Mouse (Mus musculus) myocyte (in vitro differentiated cells): ENCODE results near the gene Pcdh7. TPM values are rescaled to one million over a fixed set of nuclear protein-coding genes. Genes with fewer than 3 reads are reported as not detected.

Experiments
- H3K27me3 ChIP-seq: one replicate; pipeline ENCODE4 v1.6.1; 2011; ENCODE audit not compliant: control insufficient read depth, insufficient read depth, insufficient read length
- H3K36me3 ChIP-seq: one replicate; pipeline ENCODE4 v1.6.1; 2011; ENCODE audit not compliant: control insufficient read depth, insufficient read depth
- H3K4me2 ChIP-seq: one replicate; pipeline ENCODE4 v1.6.1; 2011; ENCODE audit warnings: low read depth, control low read depth
- H3K4me3 ChIP-seq: one replicate; pipeline ENCODE4 v1.5.1; 2011; ENCODE audit warnings: mild to moderate bottlenecking, control low read depth, moderate library complexity
- H3K79me2 ChIP-seq: one replicate; pipeline ENCODE4 v1.6.1; 2011; ENCODE audit not compliant: control insufficient read depth, insufficient read depth
- H3ac ChIP-seq: one replicate; pipeline ENCODE4 v1.6.1; 2011; ENCODE audit not compliant: control insufficient read depth, insufficient read length
- CEBPB ChIP-seq: IDR thresholded peaks from 2 replicates; pipeline ENCODE4 v1.6.1; 2011; ENCODE audit warnings: mild to moderate bottlenecking, moderate library complexity; ENCODE audit not compliant: poor library complexity, insufficient read depth, severe bottlenecking
- E2F4 ChIP-seq: IDR thresholded peaks from one replicate; pipeline ENCODE4 v1.6.1; 2011; ENCODE audit warnings: mild to moderate bottlenecking, control low read depth, moderate library complexity; ENCODE audit not compliant: insufficient read depth
- MAX ChIP-seq: IDR thresholded peaks from one replicate; pipeline ENCODE4 v1.6.1; 2011; ENCODE audit warnings: low read depth, mild to moderate bottlenecking, control low read depth
- MYOD1 ChIP-seq, 3 experiments: IDR thresholded peaks; one replicate each; pipeline ENCODE4 v1.6.1; 2011; ENCODE audit warnings: control low read depth in 2 of 3, low read depth in 2 of 3, mild to moderate bottlenecking in 2 of 3, moderate library complexity in 1 of 3; ENCODE audit not compliant: insufficient read length in 2 of 3, control insufficient read depth in 1 of 3
- MYOG ChIP-seq, 3 experiments: IDR thresholded peaks; one replicate each; pipeline ENCODE4 v1.6.1; 2011; ENCODE audit warnings: control low read depth in 2 of 3, low read depth in 2 of 3, mild to moderate bottlenecking in 2 of 3; ENCODE audit not compliant: insufficient read length in 2 of 3, control insufficient read depth in 1 of 3, insufficient read depth in 1 of 3
- POLR2A ChIP-seq: IDR thresholded peaks from one replicate; pipeline ENCODE4 v1.6.1; 2011; ENCODE audit warnings: low read depth, mild to moderate bottlenecking, control low read depth, moderate library complexity; ENCODE audit not compliant: insufficient read length
- POLR2AphosphoS2 ChIP-seq: IDR thresholded peaks from one replicate; pipeline ENCODE4 v1.6.1; 2011; ENCODE audit warnings: low read depth, control low read depth; ENCODE audit not compliant: insufficient read length
- REST ChIP-seq: IDR thresholded peaks from one replicate; pipeline ENCODE4 v1.6.1; 2011; ENCODE audit warnings: mild to moderate bottlenecking, control low read depth, moderate library complexity; ENCODE audit not compliant: insufficient read depth, insufficient read length
- SRF ChIP-seq: IDR thresholded peaks from one replicate; pipeline ENCODE4 v1.6.1; 2011; ENCODE audit warnings: low read depth; ENCODE audit not compliant: control insufficient read depth, insufficient read length
- TCF12 ChIP-seq: IDR thresholded peaks from one replicate; pipeline ENCODE4 v1.6.1; 2011; ENCODE audit warnings: mild to moderate bottlenecking, control low read depth; ENCODE audit not compliant: poor library complexity, insufficient read depth, severe bottlenecking
- TCF3 ChIP-seq: IDR thresholded peaks from one replicate; pipeline ENCODE4 v1.6.1; 2011; ENCODE audit warnings: low read depth, control low read depth; ENCODE audit not compliant: insufficient read length
- USF1 ChIP-seq: IDR thresholded peaks from one replicate; pipeline ENCODE4 v1.6.1; 2011; ENCODE audit warnings: low read depth, mild to moderate bottlenecking, control low read depth, moderate library complexity
- polyA plus RNA-seq: library from polyadenylated mRNA; unstranded; fragments of >200 nt; fragmentation: generic; extraction: Trizol; gene quantifications from one replicate; pipeline ENCODE4 v1.2.1, GENCODE M21; 2012; ENCODE audit warnings: missing spikeins

Pcdh7 gene
- polyA plus RNA-seq, 1 experiment: 16.0 TPM

- Histone ChIP-seq H3ac (no peak overlapping the region), H3K79me2 (peaks cover 6% of the 10 kb centered on the region), H3K4me3 (no peak overlapping the region), H3K36me3 (no peaks in the 10 kb centered on the region), H3K27me3 (no peaks in the 10 kb centered on the region), H3K4me2 (peak overlapping the region; percentile 31)
- TF ChIP-seq TCF3 (no peak), MYOD1 (IDR thresholded peaks at IDR 0.05; ENCODE audit: control insufficient read depth in 1 of 3, insufficient read length in 2 of 3, low read depth in 2 of 3) (no peak), USF1 (no peak), TCF12 (no peak), E2F4 (no peak), CEBPB (no peak)
Observed at GRCm38 (mm10) chr5:57765356-57765755, 47.6 kb downstream of the Pcdh7 start.

- Histone ChIP-seq H3K36me3 (no peaks in the 10 kb centered on the region), H3K4me2 (no peak overlapping the region), H3K27me3 (no peaks in the 10 kb centered on the region), H3K79me2 (peaks cover 5% of the 10 kb centered on the region), H3K4me3 (no peak overlapping the region), H3ac (no peak overlapping the region)
- TF ChIP-seq SRF (no peak), REST (no peak), TCF3 (no peak), TCF12 (no peak), MYOG (IDR thresholded peaks at IDR 0.05; ENCODE audit: control insufficient read depth in 1 of 3, insufficient read depth in 1 of 3, insufficient read length in 2 of 3, low read depth in 2 of 3) (no peak), MAX (no peak), USF1 (no peak)
Observed at GRCm38 (mm10) chr5:57767346-57767745, 49.6 kb downstream of the Pcdh7 start.

- Histone ChIP-seq H3K4me2 (peak overlapping the region; percentile 57), H3K36me3 (no peaks in the 10 kb centered on the region), H3K4me3 (no peak overlapping the region), H3K79me2 (no peaks in the 10 kb centered on the region), H3ac (no peak overlapping the region), H3K27me3 (no peaks in the 10 kb centered on the region)
- TF ChIP-seq POLR2AphosphoS2: no peak
- TF ChIP-seq MYOD1 (IDR thresholded peaks at IDR 0.05; ENCODE audit: control insufficient read depth in 1 of 3, insufficient read length in 2 of 3, low read depth in 2 of 3): no peak
- no peak for TF ChIP-seq TCF12
- no peak for TF ChIP-seq TCF3
- TF ChIP-seq REST: no peak
- no peak for TF ChIP-seq POLR2A
- TF ChIP-seq USF1: no peak
- no peak for TF ChIP-seq MYOG (IDR thresholded peaks at IDR 0.05; ENCODE audit: control insufficient read depth in 1 of 3, insufficient read depth in 1 of 3, insufficient read length in 2 of 3, low read depth in 2 of 3)
- no peak for TF ChIP-seq MAX
- no peak for TF ChIP-seq SRF
- no peak for TF ChIP-seq CEBPB
- TF ChIP-seq E2F4: no peak
Observed at GRCm38 (mm10) chr5:57768469-57769022, 50.8 kb downstream of the Pcdh7 start.

GRCm38 (mm10) chr5:57769644-57770043 lies 51.9 kb downstream of the Pcdh7 start:
- no peaks in the 10 kb centered on the region for H3K27me3 ChIP-seq
- H3ac ChIP-seq: no peak overlapping the region
- no peaks in the 10 kb centered on the region for H3K36me3 ChIP-seq
- no peak for TF ChIP-seq MAX
- no peak for TF ChIP-seq SRF
- H3K4me3 ChIP-seq: no peak overlapping the region
- no peak overlapping the region for H3K4me2 ChIP-seq
- H3K79me2 ChIP-seq: no peaks in the 10 kb centered on the region

- TF ChIP-seq SRF: no peak
- no peak for TF ChIP-seq USF1
- TF ChIP-seq TCF3: no peak
- no peak for TF ChIP-seq MAX
- no peak for TF ChIP-seq TCF12
- TF ChIP-seq CEBPB: no peak
- H3K79me2 ChIP-seq: no peaks in the 10 kb centered on the region
- no peak overlapping the region for H3K4me2 ChIP-seq
- no peaks in the 10 kb centered on the region for H3K36me3 ChIP-seq
- H3K27me3 ChIP-seq: no peaks in the 10 kb centered on the region
- H3ac ChIP-seq: no peak overlapping the region
- H3K4me3 ChIP-seq: no peak overlapping the region
Observed at GRCm38 (mm10) chr5:57770364-57770763, 52.6 kb downstream of the Pcdh7 start.
